ENCODE assay signal across 15 mouse cellular contexts in genomic region chr5:99495354-99496156, GRCm38 (mm10).
DNase-seq lines count a peak whose midpoint lies in the region; ATAC-seq lines count a peak whose summit lies in the region.
"Had no signal": no experiment of that assay in that cellular context is flagged by ENCODE, and none has a peak within 500 bp of the region (broad histone marks: within the 10 kb centered on the region; RNA-seq: fewer than 3 reads in every experiment).

No protein-coding gene starts in this region.

- peak; percentile 58; the same call in 1 of the 2 replicates for ATAC-seq in midbrain, embryonic 11.5 days (ENCODE audit: low FRiP score)
- ATAC-seq in midbrain, embryonic 15.5 days (replicated peaks) = no peak
- ATAC-seq in activated CD4-positive, CD25-positive, alpha-beta regulatory T cell, adult 4 months = peak; percentile 88
- ATAC-seq in forebrain, embryonic 15.5 days (replicated peaks) = no peak; the same call in 1 of the 2 replicates
- peak; percentile 53; the same call in 1 of the 2 replicates for ATAC-seq in midbrain, embryonic 13.5 days
- no peak for ATAC-seq in monocyte, adult 5-6 weeks (replicated peaks; ENCODE audit: insufficient number of reproducible peaks, low FRiP score, low TSS enrichment, poor library complexity, severe bottlenecking)

- peaks cover 6% of the 10 kb centered on the region; the same call in 1 of the 2 replicates for H3K4me1 ChIP-seq in midbrain, embryonic 11.5 days (ENCODE audit: control insufficient read depth, insufficient read depth, low read length)
- peaks cover 10% of the 10 kb centered on the region for H3K4me1 ChIP-seq in midbrain, embryonic 15.5 days
- H3K4me1 ChIP-seq in forebrain, embryonic 15.5 days = peaks cover 29% of the 10 kb centered on the region
- peaks cover 35% of the 10 kb centered on the region for H3K4me1 ChIP-seq in midbrain, embryonic 13.5 days (replicated peaks)

- no peaks in the 10 kb centered on the region for H3K36me3 ChIP-seq in midbrain, embryonic 11.5 days (ENCODE audit: control insufficient read depth, insufficient read depth, low read length)
- H3K36me3 ChIP-seq in midbrain, embryonic 15.5 days (replicated peaks) = no peaks in the 10 kb centered on the region
- H3K36me3 ChIP-seq in forebrain, embryonic 15.5 days = no peaks in the 10 kb centered on the region
- no peaks in the 10 kb centered on the region for H3K36me3 ChIP-seq in midbrain, embryonic 13.5 days
- H3K36me3 ChIP-seq: embryonic facial prominence, embryonic 12.5 days had no signal

- peaks cover 2% of the 10 kb centered on the region; the same call in 1 of the 2 replicates for H3K27me3 ChIP-seq in midbrain, embryonic 11.5 days (ENCODE audit: control insufficient read depth, insufficient read depth, low read length)
- H3K27me3 ChIP-seq in midbrain, embryonic 15.5 days (replicated peaks) = no peaks in the 10 kb centered on the region
- no peaks in the 10 kb centered on the region for H3K27me3 ChIP-seq in forebrain, embryonic 15.5 days
- H3K27me3 ChIP-seq in midbrain, embryonic 13.5 days = no peaks in the 10 kb centered on the region; the same call in 1 of the 2 replicates
- H3K27me3 ChIP-seq: embryonic facial prominence, embryonic 12.5 days had no signal

- no peak overlapping the region for H3K9ac ChIP-seq in midbrain, embryonic 11.5 days (ENCODE audit: low read length)
- no peak overlapping the region for H3K9ac ChIP-seq in midbrain, embryonic 15.5 days
- no peak overlapping the region for H3K9ac ChIP-seq in forebrain, embryonic 15.5 days (replicated peaks)
- H3K9ac ChIP-seq in midbrain, embryonic 13.5 days (replicated peaks) = no peak overlapping the region
- H3K9ac ChIP-seq: embryonic facial prominence, embryonic 12.5 days; liver, embryonic 14.5 days had no signal

- WGBS in midbrain, embryonic 11.5 days = 79% methylated on average over 10 of the region's 10 CpGs
- 70% methylated on average over 10 of the region's 10 CpGs for WGBS in midbrain, embryonic 15.5 days
- WGBS in forebrain, embryonic 15.5 days = 77% methylated on average over 10 of the region's 10 CpGs
- 74% methylated on average over 10 of the region's 10 CpGs for WGBS in midbrain, embryonic 13.5 days

- no peak for DNase-seq in midbrain, embryonic 11.5 days (ENCODE audit: low spot score, missing footprints)
- no peak for DNase-seq in gastrocnemius, postnatal 10 days
- DNase-seq: cerebellum, adult 8-10 months; gastrocnemius, adult 2 months; kidney, postnatal 14 days; thymus, postnatal 36 days had no signal

- no peak overlapping the region for H3K4me2 ChIP-seq in midbrain, embryonic 11.5 days
- H3K4me2 ChIP-seq in midbrain, embryonic 15.5 days = no peak overlapping the region
- H3K4me2 ChIP-seq in forebrain, embryonic 15.5 days (replicated peaks) = no peak overlapping the region
- no peak overlapping the region for H3K4me2 ChIP-seq in midbrain, embryonic 13.5 days (replicated peaks)
- H3K4me2 ChIP-seq: embryonic facial prominence, embryonic 12.5 days had no signal

- no peak overlapping the region for H3K4me3 ChIP-seq in midbrain, embryonic 11.5 days (ENCODE audit: low read depth, low read length)
- H3K4me3 ChIP-seq in midbrain, embryonic 15.5 days = no peak overlapping the region
- H3K4me3 ChIP-seq in forebrain, embryonic 15.5 days = no peak overlapping the region
- H3K4me3 ChIP-seq in midbrain, embryonic 13.5 days (replicated peaks) = no peak overlapping the region
- H3K4me3 ChIP-seq: embryonic facial prominence, embryonic 12.5 days; gastrocnemius, adult 2 months; left cerebral cortex, adult 2 months; megakaryocyte, embryonic 14.5 days had no signal

- H3K9me3 ChIP-seq in midbrain, embryonic 11.5 days (ENCODE audit: control insufficient read depth, low read length) = no peaks in the 10 kb centered on the region
- no peaks in the 10 kb centered on the region for H3K9me3 ChIP-seq in midbrain, embryonic 15.5 days
- H3K9me3 ChIP-seq in forebrain, embryonic 15.5 days = no peaks in the 10 kb centered on the region
- no peaks in the 10 kb centered on the region for H3K9me3 ChIP-seq in midbrain, embryonic 13.5 days
- H3K9me3 ChIP-seq: embryonic facial prominence, embryonic 12.5 days; megakaryocyte, embryonic 14.5 days had no signal

- H3K27ac ChIP-seq in midbrain, embryonic 11.5 days (ENCODE audit: low read depth, low read length) = no peak overlapping the region
- no peak overlapping the region for H3K27ac ChIP-seq in midbrain, embryonic 15.5 days
- H3K27ac ChIP-seq in forebrain, embryonic 15.5 days (replicated peaks) = peak overlapping the region; percentile 24; the same call in 1 of the 2 replicates
- no peak overlapping the region; the same call in 1 of the 2 replicates for H3K27ac ChIP-seq in midbrain, embryonic 13.5 days
- H3K27ac ChIP-seq: embryonic facial prominence, embryonic 12.5 days; gastrocnemius, adult 2 months; left cerebral cortex, adult 2 months; liver, embryonic 14.5 days had no signal

Comparison
In these comparisons a context has a peak if more than half of its experiments do, and no peak if none do; other contexts are left out.
1. ATAC-seq: peak in midbrain, embryonic 11.5 days (single experiment), activated CD4-positive, CD25-positive, alpha-beta regulatory T cell, adult 4 months (single experiment) and midbrain, embryonic 13.5 days (single experiment); none in midbrain, embryonic 15.5 days (single experiment), forebrain, embryonic 15.5 days (single experiment) and monocyte, adult 5-6 weeks (single experiment).